Mouse (Mus musculus): ENCODE results near the gene Abcg8. TPM values are rescaled to one million over a fixed set of nuclear protein-coding genes. Genes with fewer than 3 reads are reported as not detected.

The Abcg8 gene
- polyA plus RNA-seq, 1 experiment from 2014 or later, result 0.25 TPM

DNA sequence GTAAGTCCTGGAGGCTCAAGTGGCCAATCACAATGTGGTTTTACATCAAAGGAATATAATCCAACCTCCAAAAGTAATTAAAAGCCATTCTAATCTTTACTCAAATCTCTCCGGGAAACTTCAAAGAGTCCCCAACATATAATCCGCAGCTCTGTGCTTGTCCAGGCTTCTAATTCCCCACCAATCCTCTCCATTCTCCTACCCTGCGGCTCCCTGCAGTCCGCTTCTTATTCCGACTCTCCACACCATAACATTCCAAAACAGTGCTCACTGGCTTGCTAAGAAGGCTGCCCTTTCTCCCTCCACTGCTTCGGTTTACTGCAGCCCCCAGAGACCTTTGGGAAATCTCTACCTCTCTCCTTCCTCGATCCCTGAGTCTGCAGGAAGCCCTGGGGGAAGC lies 2.1 kb upstream of the Abcg8 start:
- Histone ChIP-seq H3K4me1 (ENCODE audit: insufficient read depth, low read length) (peaks cover 35% of the 10 kb centered on the region), H3K4me2 (replicated peaks; ENCODE audit: low read depth, low read length) (no peak overlapping the region), H3K27ac (ENCODE audit: low read length) (no peak overlapping the region), H3K9me3 (ENCODE audit: low read length) (no peaks in the 10 kb centered on the region), H3K27me3 (ENCODE audit: insufficient read depth, low read length) (no peaks in the 10 kb centered on the region), H3K9ac (replicated peaks; ENCODE audit: low read length) (peak overlapping the region; percentile 48; the same call in 1 of the 2 replicates), H3K4me3 (ENCODE audit: low read length) (no peak overlapping the region), H3K36me3 (ENCODE audit: insufficient read depth, low read length) (no peaks in the 10 kb centered on the region)
- WGBS, result 21% methylated on average over 7 of the region's 7 CpGs
- ATAC-seq (ENCODE audit: low FRiP score, low TSS enrichment), result no peak

DNA sequence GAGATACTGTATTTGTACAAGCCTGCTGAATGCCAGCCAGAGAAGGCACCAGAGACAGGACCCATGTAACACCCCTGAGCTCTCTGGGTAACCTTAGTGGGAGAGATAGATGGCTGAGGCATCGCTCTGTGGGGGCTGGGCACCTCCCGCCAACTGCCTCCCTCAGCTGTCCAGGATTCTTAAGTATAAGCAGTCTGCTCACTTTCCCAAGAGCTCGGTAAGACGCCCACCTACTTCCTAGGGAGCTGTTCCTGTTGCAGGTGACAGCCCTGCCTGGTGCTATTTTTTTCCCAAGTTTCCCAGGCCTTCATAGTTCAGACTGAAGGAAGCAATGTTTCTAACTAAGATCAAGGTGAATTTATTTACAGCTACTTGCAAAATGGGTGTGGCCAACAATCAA lies 898 bp upstream of the Abcg8 start:
- 46% methylated on average over 4 of the region's 4 CpGs for WGBS
- peaks cover 35% of the 10 kb centered on the region for H3K4me1 ChIP-seq (ENCODE audit: insufficient read depth, low read length)
- ATAC-seq (ENCODE audit: low FRiP score, low TSS enrichment), result no peak
- peak overlapping the region; percentile 80 for H3K4me2 ChIP-seq (replicated peaks; ENCODE audit: low read depth, low read length)
- H3K27ac ChIP-seq (ENCODE audit: low read length), result no peak overlapping the region
- no peaks in the 10 kb centered on the region for H3K27me3 ChIP-seq (ENCODE audit: insufficient read depth, low read length)
- no peaks in the 10 kb centered on the region for H3K36me3 ChIP-seq (ENCODE audit: insufficient read depth, low read length)
- no peaks in the 10 kb centered on the region for H3K9me3 ChIP-seq (ENCODE audit: low read length)
- H3K9ac ChIP-seq (replicated peaks; ENCODE audit: low read length), result no peak overlapping the region
- H3K4me3 ChIP-seq (ENCODE audit: low read length), result peak overlapping the region; percentile 46; the same call in 1 of the 2 replicates

- no peak for ATAC-seq (ENCODE audit: low FRiP score, low TSS enrichment)
- 82% methylated on average over 11 of the region's 11 CpGs for WGBS
Observed at GRCm38 (mm10) chr17:84677595-84677994, 1.5 kb downstream of the Abcg8 start.

DNA sequence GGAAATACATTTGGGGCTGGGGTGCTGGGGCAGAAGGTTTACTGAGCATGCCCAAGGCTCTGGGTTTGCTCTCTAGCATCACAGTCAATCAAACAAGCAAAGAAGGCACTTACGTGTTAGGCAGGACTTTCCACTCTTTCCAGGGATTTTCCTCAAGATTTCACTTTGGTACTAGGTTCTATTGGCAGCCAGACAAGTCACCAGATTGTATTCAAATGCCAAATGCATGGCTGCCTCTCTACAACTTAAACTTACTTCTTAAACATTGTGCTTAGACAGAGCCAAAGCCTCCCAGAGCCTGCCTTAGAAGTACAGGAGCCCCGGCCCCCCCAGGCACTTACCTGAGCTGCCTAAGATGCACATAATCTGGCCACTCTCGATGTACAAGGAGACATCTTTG lies 5.6 kb downstream of the Abcg8 start:
- ATAC-seq (ENCODE audit: low FRiP score, low TSS enrichment), result no peak
- H3K4me1 ChIP-seq (ENCODE audit: insufficient read depth, low read length), result peaks cover 14% of the 10 kb centered on the region

More at GRCm38 (mm10) chr17:84677595-84677994, 1.5 kb downstream of the Abcg8 start:
- H3K4me1 ChIP-seq (ENCODE audit: insufficient read depth, low read length), result peaks cover 31% of the 10 kb centered on the region
- H3K9ac ChIP-seq (replicated peaks; ENCODE audit: low read length), result no peak overlapping the region
- H3K4me3 ChIP-seq (ENCODE audit: low read length), result no peak overlapping the region
- H3K4me2 ChIP-seq (replicated peaks; ENCODE audit: low read depth, low read length), result no peak overlapping the region
- no peak overlapping the region for H3K27ac ChIP-seq (ENCODE audit: low read length)
- no peaks in the 10 kb centered on the region for H3K36me3 ChIP-seq (ENCODE audit: insufficient read depth, low read length)
- H3K27me3 ChIP-seq (ENCODE audit: insufficient read depth, low read length), result no peaks in the 10 kb centered on the region
- H3K9me3 ChIP-seq (ENCODE audit: low read length), result no peaks in the 10 kb centered on the region

GRCm38 (mm10) chr17:84682734-84683717 lies 6.9 kb downstream of the Abcg8 start, which contains the start of gene Abcg5:
Gene Abcg5 (minus strand): TSS chr17:84683011.
- peak; percentile 24; the same call in 1 of the 2 replicates for ATAC-seq (ENCODE audit: low FRiP score, low TSS enrichment)
- Histone ChIP-seq H3K36me3 (ENCODE audit: insufficient read depth, low read length) (no peaks in the 10 kb centered on the region), H3K4me1 (ENCODE audit: insufficient read depth, low read length) (peaks cover 14% of the 10 kb centered on the region), H3K4me3 (ENCODE audit: low read length) (no peak within 1 kb of the TSS), H3K9ac (replicated peaks; ENCODE audit: low read length) (no peak within 1 kb of the TSS), H3K27me3 (ENCODE audit: insufficient read depth, low read length) (no peaks in the 10 kb centered on the region), H3K4me2 (replicated peaks; ENCODE audit: low read depth, low read length) (no peak within 1 kb of the TSS), H3K9me3 (ENCODE audit: low read length) (no peaks in the 10 kb centered on the region), H3K27ac (ENCODE audit: low read length) (no peak within 1 kb of the TSS)
- 70% methylated on average over 18 of the region's 18 CpGs for WGBS

More for the DNA sequence above, 5.6 kb downstream of the Abcg8 start:
- no peak overlapping the region for H3K4me3 ChIP-seq (ENCODE audit: low read length)
- WGBS, result 82% methylated on average over 3 of the region's 3 CpGs
- H3K4me2 ChIP-seq (replicated peaks; ENCODE audit: low read depth, low read length), result no peak overlapping the region
- H3K9ac ChIP-seq (replicated peaks; ENCODE audit: low read length), result no peak overlapping the region
- no peaks in the 10 kb centered on the region for H3K27me3 ChIP-seq (ENCODE audit: insufficient read depth, low read length)
- H3K36me3 ChIP-seq (ENCODE audit: insufficient read depth, low read length), result no peaks in the 10 kb centered on the region
- H3K9me3 ChIP-seq (ENCODE audit: low read length), result no peaks in the 10 kb centered on the region
- H3K27ac ChIP-seq (ENCODE audit: low read length), result no peak overlapping the region

- Histone ChIP-seq H3K4me2 (replicated peaks; ENCODE audit: low read depth, low read length) (no peak overlapping the region), H3K9ac (replicated peaks; ENCODE audit: low read length) (no peak overlapping the region), H3K4me3 (ENCODE audit: low read length) (no peak overlapping the region), H3K27me3 (ENCODE audit: insufficient read depth, low read length) (no peaks in the 10 kb centered on the region), H3K27ac (ENCODE audit: low read length) (no peak overlapping the region), H3K9me3 (ENCODE audit: low read length) (no peaks in the 10 kb centered on the region), H3K36me3 (ENCODE audit: insufficient read depth, low read length) (no peaks in the 10 kb centered on the region), H3K4me1 (ENCODE audit: insufficient read depth, low read length) (peaks cover 14% of the 10 kb centered on the region)
- 26% methylated on average over 6 of the region's 6 CpGs for WGBS
- ATAC-seq (ENCODE audit: low FRiP score, low TSS enrichment), result no peak; the same call in 1 of the 2 replicates
Observed at GRCm38 (mm10) chr17:84684284-84684683, 8.2 kb downstream of the Abcg8 start.

DNA sequence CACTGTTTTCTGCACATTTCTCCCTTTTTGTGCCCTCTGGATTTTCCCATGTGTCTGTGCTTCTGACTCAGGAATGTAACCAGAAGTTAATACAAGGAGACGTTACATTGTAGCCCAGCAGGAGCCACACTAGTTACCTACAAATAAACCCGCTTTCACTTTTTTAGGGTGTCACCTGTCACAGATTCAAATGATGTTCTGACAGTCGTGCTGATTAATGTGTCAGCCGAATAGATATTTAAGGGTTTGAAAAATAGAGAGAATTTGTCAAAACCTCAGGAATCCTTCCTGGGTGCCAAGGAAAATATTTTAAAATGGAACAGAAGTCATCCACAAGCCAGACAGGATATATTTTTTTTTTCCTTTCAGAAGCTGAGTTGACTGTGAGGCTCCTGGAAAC lies 9.2 kb downstream of the Abcg8 start:
- Histone ChIP-seq H3K9ac (replicated peaks; ENCODE audit: low read length) (no peak overlapping the region), H3K27me3 (ENCODE audit: insufficient read depth, low read length) (no peaks in the 10 kb centered on the region), H3K36me3 (ENCODE audit: insufficient read depth, low read length) (no peaks in the 10 kb centered on the region), H3K27ac (ENCODE audit: low read length) (no peak overlapping the region), H3K4me2 (replicated peaks; ENCODE audit: low read depth, low read length) (no peak overlapping the region), H3K9me3 (ENCODE audit: low read length) (no peaks in the 10 kb centered on the region), H3K4me3 (ENCODE audit: low read length) (no peak overlapping the region), H3K4me1 (ENCODE audit: insufficient read depth, low read length) (peaks cover 14% of the 10 kb centered on the region)
- 65% methylated on average over 4 of the region's 4 CpGs for WGBS
- ATAC-seq (ENCODE audit: low FRiP score, low TSS enrichment), result no peak

DNA sequence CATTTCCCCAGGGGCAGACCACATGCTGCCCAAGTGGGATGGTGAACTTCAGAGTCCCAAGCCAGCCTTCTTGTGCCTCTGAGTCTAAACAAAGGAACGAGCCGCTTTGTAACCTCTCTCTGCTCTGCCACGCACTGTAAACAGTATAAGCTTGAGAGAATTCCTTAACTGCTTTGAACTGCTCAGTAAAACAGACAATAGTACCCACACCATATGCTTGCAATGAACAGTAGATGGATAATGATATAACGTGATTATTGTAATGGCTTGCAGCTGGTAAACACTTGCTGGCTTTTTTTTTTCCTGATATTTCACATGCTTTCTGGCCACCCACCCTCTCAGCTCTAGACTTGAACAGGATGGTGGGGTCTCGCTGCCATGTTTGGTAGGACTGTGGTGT lies 11.9 kb downstream of the Abcg8 start:
- 70% methylated on average over 5 of the region's 5 CpGs for WGBS
- Histone ChIP-seq H3K27ac (ENCODE audit: low read length) (no peak overlapping the region), H3K4me1 (ENCODE audit: insufficient read depth, low read length) (peaks cover 11% of the 10 kb centered on the region), H3K36me3 (ENCODE audit: insufficient read depth, low read length) (no peaks in the 10 kb centered on the region), H3K9me3 (ENCODE audit: low read length) (no peaks in the 10 kb centered on the region), H3K4me3 (ENCODE audit: low read length) (no peak overlapping the region), H3K4me2 (replicated peaks; ENCODE audit: low read depth, low read length) (no peak overlapping the region), H3K9ac (replicated peaks; ENCODE audit: low read length) (no peak overlapping the region), H3K27me3 (ENCODE audit: insufficient read depth, low read length) (no peaks in the 10 kb centered on the region)
- ATAC-seq (ENCODE audit: low FRiP score, low TSS enrichment), result no peak

DNA sequence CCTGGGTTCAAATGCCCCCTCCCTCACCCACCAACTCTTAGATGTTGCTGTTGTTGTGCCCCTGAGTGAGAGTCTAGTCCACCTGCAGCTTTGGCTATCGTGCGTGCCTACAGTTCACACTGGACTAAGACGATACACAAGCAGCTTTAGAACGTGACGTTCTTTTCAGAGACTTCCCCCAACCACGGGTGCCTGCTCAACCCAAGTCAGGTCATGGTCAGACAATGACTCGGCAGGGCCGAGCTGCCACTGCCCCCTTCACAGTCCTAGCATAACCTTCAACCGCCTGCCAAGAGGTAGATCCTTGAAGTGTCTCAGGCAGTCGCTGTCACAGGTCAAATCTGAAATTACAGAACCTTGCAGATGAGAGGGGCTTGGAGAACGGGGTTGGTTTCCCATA lies 12.7 kb downstream of the Abcg8 start:
- Histone ChIP-seq H3K36me3 (ENCODE audit: insufficient read depth, low read length) (no peaks in the 10 kb centered on the region), H3K9me3 (ENCODE audit: low read length) (no peaks in the 10 kb centered on the region), H3K4me1 (ENCODE audit: insufficient read depth, low read length) (peaks cover 10% of the 10 kb centered on the region), H3K27me3 (ENCODE audit: insufficient read depth, low read length) (no peaks in the 10 kb centered on the region), H3K4me3 (ENCODE audit: low read length) (no peak overlapping the region), H3K9ac (replicated peaks; ENCODE audit: low read length) (no peak overlapping the region), H3K27ac (ENCODE audit: low read length) (no peak overlapping the region), H3K4me2 (replicated peaks; ENCODE audit: low read depth, low read length) (no peak overlapping the region)
- no peak for ATAC-seq (ENCODE audit: low FRiP score, low TSS enrichment)
- 90% methylated on average over 11 of the region's 11 CpGs for WGBS

DNA sequence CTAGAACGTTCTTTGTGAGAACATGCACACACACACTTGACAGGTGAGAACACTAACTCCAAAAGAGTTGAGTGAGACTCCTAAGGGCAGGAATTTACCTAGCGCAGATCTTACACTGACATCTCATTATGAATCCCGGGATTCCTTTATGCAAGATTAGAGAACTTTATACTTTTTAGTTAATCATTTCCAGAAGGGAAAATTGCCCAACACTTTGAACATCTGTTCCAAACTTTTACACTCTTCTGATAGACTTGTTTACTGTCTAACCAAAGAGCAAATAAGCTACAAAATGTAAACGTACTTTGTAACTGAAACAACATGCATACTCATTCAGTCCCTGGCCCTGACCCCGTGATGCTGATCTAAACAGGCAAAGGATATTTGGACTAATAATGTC lies 13.2 kb downstream of the Abcg8 start:
- 77% methylated on average over 5 of the region's 5 CpGs for WGBS
- ATAC-seq (ENCODE audit: low FRiP score, low TSS enrichment), result no peak

More for the DNA sequence above, 13.2 kb downstream of the Abcg8 start:
- Histone ChIP-seq H3K4me1 (ENCODE audit: insufficient read depth, low read length) (0 out of 2 replicates have a peak, but pooled peaks cover 5% of the 10 kb centered on the region), H3K4me2 (replicated peaks; ENCODE audit: low read depth, low read length) (no peak overlapping the region), H3K4me3 (ENCODE audit: low read length) (no peak overlapping the region), H3K9me3 (ENCODE audit: low read length) (no peaks in the 10 kb centered on the region), H3K36me3 (ENCODE audit: insufficient read depth, low read length) (no peaks in the 10 kb centered on the region), H3K27ac (ENCODE audit: low read length) (no peak overlapping the region), H3K27me3 (ENCODE audit: insufficient read depth, low read length) (no peaks in the 10 kb centered on the region), H3K9ac (replicated peaks; ENCODE audit: low read length) (no peak overlapping the region)
